Mouse (Mus musculus) cerebellum, adult 2 months (tissue): ENCODE results near the gene Cd37. TPM values are rescaled to one million over a fixed set of nuclear protein-coding genes. Genes with fewer than 3 reads are reported as not detected.

Experiments used
- DNase-seq, 2 experiments: peaks; one replicate each; pipeline ENCODE4 v3.0.0; 2021
- H3K27ac ChIP-seq: fragments of 200-500 bp; 2 replicates; pipeline ENCODE4 v1.5.1; 2012; ENCODE audit warnings: low read length, control low read depth, inconsistent platforms; ENCODE audit not compliant: insufficient read depth
- H3K27me3 ChIP-seq: fragments of 200-500 bp; 2 replicates; pipeline ENCODE4 v1.6.1; 2012; ENCODE audit warnings: inconsistent platforms, mild to moderate bottlenecking, low read length, moderate library complexity; ENCODE audit not compliant: control insufficient read depth, insufficient read depth
- H3K4me1 ChIP-seq: fragments of 200-500 bp; 2 replicates; pipeline ENCODE4 v1.6.1; 2011; ENCODE audit warnings: low read length; ENCODE audit not compliant: control insufficient read depth, insufficient read depth
- H3K4me3 ChIP-seq: fragments of 200-500 bp; replicated peaks from 2 replicates; pipeline ENCODE3; 2011; ENCODE audit warnings: mild to moderate bottlenecking, low read depth, low read length, control low read depth; ENCODE audit not compliant: insufficient read depth
- CTCF ChIP-seq: fragments of 200-500 bp; IDR thresholded peaks from 2 replicates; pipeline ENCODE4 v1.5.1; 2011; ENCODE audit warnings: low read depth, mild to moderate bottlenecking, control low read depth, low read length, moderate library complexity, borderline replicate concordance; ENCODE audit not compliant: insufficient read depth
- POLR2A ChIP-seq: fragments of 200-500 bp; IDR thresholded peaks from 2 replicates; pipeline ENCODE4 v1.6.1; 2011; ENCODE audit warnings: low read length, control low read depth, borderline replicate concordance; ENCODE audit not compliant: insufficient read depth
- WGBS: fragments of 180-500 bp; shearing (Covaris S2); methylation state at CpG from one replicate; pipeline ENCODE4 v1.1.7; 2018; 5-methylcytosine and 5-hydroxymethylcytosine counted together
- polyA plus RNA-seq: library from polyadenylated mRNA; depleted of rRNA; stranded (reverse); fragments of >200 nt; gene quantifications from 2 replicates; pipeline ENCODE4 v1.2.3, GENCODE M21; 2012

Cd37 gene
- polyA plus RNA-seq, 1 experiment: 4.3 TPM

DNA sequence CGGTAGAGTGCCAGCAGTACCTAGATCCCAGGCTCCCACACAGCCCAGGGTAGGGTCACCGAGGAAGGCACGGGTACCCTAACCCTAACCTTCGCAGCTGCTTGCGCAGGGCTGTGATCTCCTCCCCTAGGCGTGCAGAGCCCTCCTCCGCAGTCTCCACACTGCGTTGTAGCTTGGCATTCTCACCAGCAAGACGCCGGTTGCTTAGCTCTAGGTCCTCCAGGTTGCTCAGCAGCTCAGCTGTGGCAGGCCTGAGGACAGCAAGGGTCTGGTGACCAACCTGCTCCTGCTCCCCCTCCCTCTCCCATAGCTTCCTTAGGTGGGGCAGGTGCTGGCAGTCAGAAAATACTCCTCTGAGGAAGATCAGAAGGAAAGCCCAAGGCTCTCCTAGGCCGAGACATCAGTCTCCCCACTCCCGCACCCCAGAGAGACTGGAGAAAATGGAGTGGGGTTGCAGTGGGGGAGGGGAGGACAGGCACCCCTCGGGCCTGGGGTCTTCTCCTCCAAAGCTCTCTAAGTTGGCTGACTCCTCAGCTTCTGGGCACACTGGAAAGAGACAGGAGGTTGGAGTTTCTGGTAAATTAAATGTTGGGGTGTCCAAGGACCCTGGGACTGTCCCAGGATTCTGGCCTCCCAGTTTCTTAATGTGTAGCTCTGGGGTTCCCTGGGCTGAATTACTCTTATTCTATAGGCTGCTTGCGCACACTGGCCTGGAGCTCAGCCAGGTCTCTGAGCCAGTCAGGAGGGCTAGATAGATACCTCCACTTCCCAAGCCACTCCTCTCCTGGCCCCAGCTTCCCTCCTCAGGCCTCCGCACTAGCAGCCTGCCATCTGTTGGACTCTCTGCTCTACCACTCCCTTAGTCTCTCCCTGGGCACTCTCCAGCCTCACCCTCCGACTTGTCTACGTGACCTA is 44.8 kb downstream of the Cd37 start:
- no peak overlapping the region for H3K4me3 ChIP-seq
- TF ChIP-seq POLR2A (no peak), CTCF (peak; percentile 20; the same call in 1 of the 2 replicates)
- 29% methylated on average over 17 of the region's 17 CpGs for WGBS
- DNase-seq: peak; percentile 69 to 79
- H3K4me1 ChIP-seq: peaks cover 84% of the 10 kb centered on the region
- H3K27me3 ChIP-seq: no peaks in the 10 kb centered on the region
- H3K27ac ChIP-seq: peak overlapping the region; percentile 98

DNA sequence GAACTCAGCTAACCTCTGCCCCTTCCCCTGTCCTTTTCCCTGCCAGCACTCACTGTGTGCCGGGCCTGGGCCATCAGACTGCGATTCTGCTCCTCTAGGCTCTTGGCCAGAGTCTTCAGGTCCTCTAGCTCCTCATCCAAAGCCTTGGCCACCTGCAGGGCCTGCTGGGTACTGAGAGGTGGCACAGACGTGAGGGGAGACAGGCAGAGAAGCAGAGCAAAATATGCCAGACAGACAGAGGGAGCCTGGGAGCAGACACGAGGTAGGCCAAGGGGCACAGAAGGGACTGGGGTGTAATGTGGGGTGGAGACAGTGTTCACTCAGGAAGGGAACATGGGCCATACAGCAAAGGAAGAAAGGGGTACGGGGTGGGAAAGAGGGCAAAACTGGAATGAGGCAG is 45.5 kb downstream of the Cd37 start:
- TF ChIP-seq POLR2A (no peak), CTCF (peak; percentile 30)
- Histone ChIP-seq H3K27ac (peak overlapping the region; percentile 98), H3K27me3 (no peaks in the 10 kb centered on the region), H3K4me1 (peaks cover 86% of the 10 kb centered on the region), H3K4me3 (no peak overlapping the region)
- peak in 1 of 2 experiments; percentile 74 for DNase-seq
- WGBS: 5% methylated on average over 5 of the region's 5 CpGs

DNA sequence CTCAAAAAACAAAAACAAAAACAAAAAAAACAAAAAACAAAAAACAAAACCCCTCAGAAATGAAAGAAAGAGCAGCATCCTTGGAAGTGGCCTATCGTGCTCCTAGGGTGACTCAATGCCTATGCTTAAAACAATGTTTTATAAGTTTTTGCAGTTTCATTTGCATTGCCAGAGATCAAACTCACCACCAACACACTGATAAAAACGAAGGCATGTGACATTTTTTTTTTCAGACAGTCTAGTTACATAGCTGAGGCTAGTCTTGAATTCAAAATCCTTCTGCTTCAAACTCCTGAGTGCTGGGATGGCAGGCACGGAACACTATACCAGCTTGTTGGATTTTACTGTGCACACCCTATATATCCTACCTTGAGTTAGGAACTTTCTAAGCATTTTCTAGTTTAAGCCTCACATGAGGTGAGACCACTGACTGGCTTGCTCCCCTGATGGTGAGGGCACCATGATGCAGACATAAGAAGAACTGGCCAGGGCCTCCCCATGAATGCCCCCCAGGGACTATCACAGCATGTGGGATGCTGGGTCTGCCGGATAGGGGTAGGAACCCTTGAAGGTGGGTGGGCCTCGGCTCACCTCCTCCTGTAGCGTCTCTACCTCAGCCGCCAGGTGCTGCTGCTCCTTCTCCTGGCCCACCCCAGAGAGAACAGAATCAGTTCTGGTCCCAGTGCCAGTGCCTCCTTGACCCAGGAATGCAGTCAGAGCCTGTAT is 46.2 kb downstream of the Cd37 start:
- no peak for TF ChIP-seq POLR2A
- no peak for TF ChIP-seq CTCF
- peak overlapping the region; percentile 49 for H3K27ac ChIP-seq
- 51% methylated on average over 7 of the region's 7 CpGs for WGBS
- no peaks in the 10 kb centered on the region for H3K27me3 ChIP-seq
- peak in 1 of 2 experiments; percentile 29 for DNase-seq
- H3K4me3 ChIP-seq: no peak overlapping the region
- H3K4me1 ChIP-seq: peaks cover 85% of the 10 kb centered on the region

DNA sequence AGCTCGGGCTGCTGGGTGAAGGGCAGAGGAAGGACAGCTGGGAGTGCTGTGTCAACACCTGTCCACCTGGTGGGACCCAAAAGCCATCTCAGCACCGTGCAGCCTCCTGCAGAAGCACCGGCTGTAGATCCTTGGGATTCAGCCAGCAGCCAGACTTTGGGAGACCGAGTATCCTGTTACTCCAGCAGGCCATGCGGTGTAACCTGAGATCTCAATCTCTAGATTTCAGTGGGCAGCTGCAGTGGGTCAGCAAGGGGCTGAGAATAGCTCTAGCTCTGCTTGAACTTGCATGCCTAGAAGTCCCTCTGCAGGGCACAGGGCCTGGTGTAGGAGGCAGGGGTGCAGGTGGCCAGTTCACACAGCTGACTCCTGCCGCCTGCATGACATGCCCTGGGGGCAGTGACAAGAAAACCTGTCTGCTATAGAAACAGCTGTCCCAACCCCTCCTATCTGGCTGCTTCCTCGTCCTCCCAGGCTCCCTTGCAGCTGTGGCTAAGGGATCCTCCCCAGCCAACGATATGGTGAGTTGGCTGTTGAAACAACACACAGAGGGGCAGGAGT is 47.0 kb downstream of the Cd37 start:
- H3K4me1 ChIP-seq: peaks cover 77% of the 10 kb centered on the region
- no peaks in the 10 kb centered on the region for H3K27me3 ChIP-seq
- WGBS: 14% methylated on average over 8 of the region's 8 CpGs
- peak overlapping the region; percentile 42 for H3K27ac ChIP-seq
- no peak overlapping the region for H3K4me3 ChIP-seq
- peak; percentile 83 to 88 for DNase-seq
- TF ChIP-seq CTCF (no peak), POLR2A (no peak)

DNA sequence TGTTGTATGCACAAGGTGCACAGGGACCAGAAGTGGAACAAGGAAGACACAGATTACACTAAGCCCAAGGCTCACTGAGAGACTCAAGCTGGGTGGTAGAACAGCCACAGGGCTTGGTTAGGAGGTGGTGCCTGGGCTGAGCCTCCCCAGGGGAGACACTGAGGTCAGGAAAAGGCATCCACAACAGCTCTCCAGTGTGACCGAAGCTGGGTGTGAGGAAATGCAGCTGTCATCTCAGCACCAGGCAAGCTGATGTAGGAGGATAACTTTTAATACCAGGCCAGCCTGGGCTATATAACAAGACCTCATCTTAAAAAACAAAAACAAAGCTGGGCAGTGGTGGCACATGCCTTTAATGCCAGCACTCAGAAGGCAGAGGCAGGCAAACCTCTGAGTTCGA is 47.8 kb downstream of the Cd37 start:
- peak overlapping the region; percentile 42 for H3K27ac ChIP-seq
- DNase-seq: no peak
- H3K4me3 ChIP-seq: no peak overlapping the region
- no peaks in the 10 kb centered on the region for H3K27me3 ChIP-seq
- 69% methylated on average over 2 of the region's 2 CpGs for WGBS
- H3K4me1 ChIP-seq: peaks cover 73% of the 10 kb centered on the region
- TF ChIP-seq CTCF: no peak
- no peak for TF ChIP-seq POLR2A

DNA sequence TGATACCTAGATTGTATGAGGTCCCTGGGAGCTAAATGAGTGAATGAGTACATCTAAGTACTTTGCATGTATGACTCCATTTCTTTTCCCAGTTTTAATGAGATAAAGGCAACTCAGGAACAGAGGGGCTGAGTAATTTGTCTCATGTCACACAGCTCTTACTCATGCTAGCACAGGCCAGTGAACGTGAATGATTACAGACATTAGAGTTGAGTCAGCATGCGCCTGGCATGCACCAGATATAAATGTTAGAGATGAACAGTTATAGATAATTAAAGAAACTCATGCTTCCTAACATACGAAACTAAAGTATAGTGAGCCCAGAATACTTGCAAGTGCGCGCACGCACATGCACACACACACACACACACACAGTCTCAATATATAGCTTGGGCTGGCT is 48.7 kb downstream of the Cd37 start:
- 86% methylated on average over 6 of the region's 6 CpGs for WGBS
- H3K27me3 ChIP-seq: no peaks in the 10 kb centered on the region
- peaks cover 63% of the 10 kb centered on the region for H3K4me1 ChIP-seq
- H3K27ac ChIP-seq: 0 out of 2 replicates have a peak overlapping the region, but pooled peaks have one; percentile 34
- no peak for DNase-seq
- no peak overlapping the region for H3K4me3 ChIP-seq
- TF ChIP-seq POLR2A (no peak), CTCF (no peak)

DNA sequence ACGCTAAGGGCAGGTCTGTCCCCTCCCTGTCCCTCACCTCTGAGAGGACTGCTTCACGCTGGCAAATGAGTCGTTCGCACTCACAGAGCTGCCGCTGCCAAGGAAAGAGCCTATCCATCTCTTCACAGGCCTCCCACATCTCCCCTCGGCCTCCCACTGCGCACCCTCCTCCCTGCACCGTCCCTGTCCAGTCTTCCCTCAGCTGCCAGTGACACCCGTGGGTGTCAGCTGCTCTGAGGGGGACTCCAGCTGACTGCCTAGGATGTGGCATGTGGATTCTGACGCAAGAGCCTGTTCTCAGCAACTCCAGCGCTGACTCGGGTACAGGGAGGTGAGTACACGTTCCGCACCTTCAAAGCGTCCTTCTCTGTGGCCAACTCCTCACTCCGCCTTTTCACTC is 49.3 kb downstream of the Cd37 start:
- WGBS: 33% methylated on average over 16 of the region's 16 CpGs
- peak in 1 of 2 experiments; percentile 52 for DNase-seq
- H3K4me1 ChIP-seq: peaks cover 58% of the 10 kb centered on the region

More for the DNA sequence above, 49.3 kb downstream of the Cd37 start:
- Histone ChIP-seq H3K4me3 (no peak overlapping the region), H3K27me3 (no peaks in the 10 kb centered on the region), H3K27ac (peak overlapping the region; percentile 34; the same call in 1 of the 2 replicates)
- no peak for TF ChIP-seq POLR2A
- no peak for TF ChIP-seq CTCF
